Mouse (Mus musculus) midbrain, embryonic 12.5 days (tissue): ENCODE results near the gene Gm27021. TPM values are rescaled to one million over a fixed set of nuclear protein-coding genes. Genes with fewer than 3 reads are reported as not detected.

Experiments used
- ATAC-seq: fragments of 200-750 bp; cut with Nextera tagmentation; 2 replicates; pipeline ENCODE4 v1.8.0; 2017; ENCODE audit warnings: low read depth, moderate TSS enrichment, moderate library complexity; ENCODE audit not compliant: low FRiP score
- H3K27ac ChIP-seq: fragments of 300-500 bp; sonication (generic); replicated peaks from 2 replicates; pipeline ENCODE4 v1.5.1; 2016; ENCODE audit warnings: mild to moderate bottlenecking
- H3K27me3 ChIP-seq: fragments of 300-500 bp; sonication (generic); 2 replicates; pipeline ENCODE4 v1.6.1; 2016; ENCODE audit warnings: mild to moderate bottlenecking
- H3K36me3 ChIP-seq: fragments of 300-500 bp; sonication (generic); 2 replicates; pipeline ENCODE4 v1.6.1; 2016
- H3K4me1 ChIP-seq: fragments of 300-500 bp; sonication (generic); 2 replicates; pipeline ENCODE4 v1.6.1; 2016
- H3K4me2 ChIP-seq: fragments of 300-500 bp; sonication (generic); replicated peaks from 2 replicates; pipeline ENCODE4 v1.6.1; 2016; ENCODE audit warnings: mild to moderate bottlenecking, moderate library complexity
- H3K4me3 ChIP-seq: fragments of 300-500 bp; sonication (generic); 2 replicates; pipeline ENCODE4 v1.5.1; 2016; ENCODE audit warnings: mild to moderate bottlenecking
- H3K9ac ChIP-seq: fragments of 300-500 bp; sonication (generic); replicated peaks from 2 replicates; pipeline ENCODE4 v1.6.1; 2016; ENCODE audit warnings: mild to moderate bottlenecking, moderate library complexity
- H3K9me3 ChIP-seq: fragments of 300-500 bp; sonication (generic); 2 replicates; pipeline ENCODE4 v1.6.1; 2016; ENCODE audit warnings: mild to moderate bottlenecking
- WGBS: fragments of 180-500 bp; shearing (Covaris S2); methylation state at CpG from one replicate; pipeline ENCODE4 v1.1.7; 2016; 5-methylcytosine and 5-hydroxymethylcytosine counted together
- polyA plus RNA-seq: library from polyadenylated mRNA; unstranded; fragments of >200 nt; fragmentation: Nextera tagmentation; extraction: Ambion mirVana; gene quantifications from 2 replicates; pipeline ENCODE4 v1.2.1, GENCODE M21; 2016

Gm27021 gene
- polyA plus RNA-seq, 1 experiment from 2014 or later = 3.0 TPM

- Histone ChIP-seq H3K4me1 (peaks cover 18% of the 10 kb centered on the region), H3K27ac (no peak overlapping the region), H3K36me3 (no peaks in the 10 kb centered on the region), H3K9ac (no peak overlapping the region), H3K4me3 (peak overlapping the region; percentile 59), H3K9me3 (no peaks in the 10 kb centered on the region), H3K27me3 (peaks cover 65% of the 10 kb centered on the region), H3K4me2 (peak overlapping the region; percentile 98)
- 20% methylated on average over 17 of the region's 17 CpGs for WGBS
- 0 out of 2 replicates have a peak, but pooled peaks have one; percentile 45 for ATAC-seq
These were observed 34.8 kb downstream of the Gm27021 start for GRCm38 (mm10) chr8:120632969-120633664.

- WGBS = 73% methylated on average over 21 of the region's 21 CpGs
These were observed 36.2 kb downstream of the Gm27021 start for GRCm38 (mm10) chr8:120631441-120632375.

GRCm38 (mm10) chr8:120630848-120631247 is 37.0 kb downstream of the Gm27021 start:
- Histone ChIP-seq H3K9me3 (no peaks in the 10 kb centered on the region), H3K4me1 (peaks cover 18% of the 10 kb centered on the region), H3K27ac (no peak overlapping the region), H3K27me3 (peaks cover 53% of the 10 kb centered on the region), H3K4me2 (no peak overlapping the region), H3K4me3 (no peak overlapping the region), H3K9ac (no peak overlapping the region), H3K36me3 (no peaks in the 10 kb centered on the region)
- ATAC-seq = no peak
- WGBS = 61% methylated on average over 6 of the region's 6 CpGs

More at GRCm38 (mm10) chr8:120631441-120632375, 36.2 kb downstream of the Gm27021 start:
- Histone ChIP-seq H3K4me3 (no peak overlapping the region), H3K4me1 (peaks cover 18% of the 10 kb centered on the region), H3K27me3 (peaks cover 61% of the 10 kb centered on the region), H3K27ac (no peak overlapping the region), H3K4me2 (no peak overlapping the region), H3K9me3 (no peaks in the 10 kb centered on the region), H3K9ac (no peak overlapping the region), H3K36me3 (no peaks in the 10 kb centered on the region)
- ATAC-seq = no peak

- Histone ChIP-seq H3K27ac (no peak overlapping the region), H3K36me3 (no peaks in the 10 kb centered on the region), H3K4me2 (no peak overlapping the region), H3K9me3 (no peaks in the 10 kb centered on the region), H3K9ac (no peak overlapping the region), H3K4me1 (peaks cover 18% of the 10 kb centered on the region), H3K4me3 (no peak overlapping the region), H3K27me3 (peaks cover 45% of the 10 kb centered on the region)
- WGBS = 51% methylated on average over 5 of the region's 5 CpGs
- ATAC-seq = no peak
These were observed 37.8 kb downstream of the Gm27021 start for GRCm38 (mm10) chr8:120630031-120630430.

DNA sequence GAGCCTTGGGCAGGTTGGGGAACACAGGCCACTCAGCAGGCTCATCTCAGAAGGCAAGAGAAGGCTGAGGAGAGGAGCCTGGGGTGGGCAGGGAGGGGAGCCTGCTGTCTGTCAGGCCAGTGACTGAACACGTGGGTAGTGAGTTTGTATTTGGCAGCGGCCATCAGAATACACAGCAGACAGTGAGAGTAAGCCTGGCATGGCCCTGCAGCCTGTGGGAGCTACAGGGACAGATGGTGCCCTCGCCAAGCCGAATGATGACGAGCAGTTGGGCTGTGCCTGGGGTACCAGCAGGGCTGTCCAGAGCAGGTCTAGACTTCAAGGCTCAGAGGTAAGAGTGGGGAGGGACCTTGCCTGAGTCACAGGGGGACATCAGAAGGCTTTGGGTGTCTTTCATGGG is 40.6 kb downstream of the Gm27021 start:
- H3K36me3 ChIP-seq = no peaks in the 10 kb centered on the region
- no peak for ATAC-seq
- H3K27me3 ChIP-seq = peaks cover 17% of the 10 kb centered on the region
- no peaks in the 10 kb centered on the region for H3K9me3 ChIP-seq
- H3K4me1 ChIP-seq = no peaks in the 10 kb centered on the region
- H3K4me3 ChIP-seq = no peak overlapping the region
- no peak overlapping the region for H3K4me2 ChIP-seq
- WGBS = 89% methylated on average over 5 of the region's 5 CpGs
- no peak overlapping the region for H3K27ac ChIP-seq
- no peak overlapping the region for H3K9ac ChIP-seq

DNA sequence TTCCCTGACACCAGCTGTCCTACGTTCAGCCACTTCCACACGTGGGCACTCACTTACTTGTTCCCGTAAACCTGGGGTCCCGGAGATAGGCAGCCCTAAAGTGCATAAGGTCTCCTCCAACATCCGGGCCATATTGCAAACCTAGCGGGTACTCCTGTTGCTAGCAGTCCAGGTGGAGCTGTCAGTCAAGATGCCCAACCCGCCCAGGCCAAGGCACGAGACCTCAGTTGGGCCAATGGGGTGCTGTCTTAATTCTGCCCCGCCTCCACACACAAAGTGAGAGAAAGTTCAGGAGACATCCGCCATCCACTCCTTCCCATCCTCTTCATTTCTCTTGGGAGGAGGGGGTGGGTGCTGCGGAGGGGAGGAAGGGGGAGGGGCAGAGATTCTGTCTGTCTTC is 41.4 kb downstream of the Gm27021 start:
- Histone ChIP-seq H3K27ac (no peak overlapping the region), H3K27me3 (peaks cover 17% of the 10 kb centered on the region; the same call in 1 of the 2 replicates), H3K9ac (no peak overlapping the region), H3K9me3 (no peaks in the 10 kb centered on the region), H3K4me1 (peaks cover 7% of the 10 kb centered on the region; the same call in 1 of the 2 replicates), H3K36me3 (no peaks in the 10 kb centered on the region), H3K4me2 (no peak overlapping the region), H3K4me3 (no peak overlapping the region)
- no peak for ATAC-seq
- WGBS = 78% methylated on average over 11 of the region's 11 CpGs

- Histone ChIP-seq H3K36me3 (no peaks in the 10 kb centered on the region), H3K4me2 (no peak overlapping the region), H3K9ac (no peak overlapping the region), H3K27me3 (0 out of 2 replicates have a peak, but pooled peaks cover 5% of the 10 kb centered on the region), H3K27ac (no peak overlapping the region), H3K9me3 (no peaks in the 10 kb centered on the region), H3K4me1 (peaks cover 13% of the 10 kb centered on the region; the same call in 1 of the 2 replicates), H3K4me3 (no peak overlapping the region)
- WGBS = 13% methylated on average over 2 of the region's 2 CpGs
- no peak for ATAC-seq
These were observed 44.3 kb downstream of the Gm27021 start for GRCm38 (mm10) chr8:120623608-120624007.

- Histone ChIP-seq H3K4me1 (peaks cover 27% of the 10 kb centered on the region), H3K4me3 (no peak overlapping the region), H3K36me3 (no peaks in the 10 kb centered on the region), H3K27ac (no peak overlapping the region), H3K27me3 (0 out of 2 replicates have a peak, but pooled peaks cover 5% of the 10 kb centered on the region), H3K9me3 (no peaks in the 10 kb centered on the region), H3K4me2 (no peak overlapping the region), H3K9ac (no peak overlapping the region)
- 55% methylated on average over 14 of the region's 14 CpGs for WGBS
- ATAC-seq = no peak
These were observed 45.7 kb downstream of the Gm27021 start for GRCm38 (mm10) chr8:120622161-120622560.

GRCm38 (mm10) chr8:120620441-120620840 is 47.4 kb downstream of the Gm27021 start:
- WGBS = 47% methylated on average over 7 of the region's 7 CpGs
- Histone ChIP-seq H3K4me1 (peaks cover 39% of the 10 kb centered on the region), H3K4me3 (no peak overlapping the region), H3K27ac (no peak overlapping the region), H3K36me3 (no peaks in the 10 kb centered on the region), H3K9ac (no peak overlapping the region), H3K4me2 (no peak overlapping the region), H3K27me3 (0 out of 2 replicates have a peak, but pooled peaks cover 5% of the 10 kb centered on the region), H3K9me3 (no peaks in the 10 kb centered on the region)
- ATAC-seq = no peak

DNA sequence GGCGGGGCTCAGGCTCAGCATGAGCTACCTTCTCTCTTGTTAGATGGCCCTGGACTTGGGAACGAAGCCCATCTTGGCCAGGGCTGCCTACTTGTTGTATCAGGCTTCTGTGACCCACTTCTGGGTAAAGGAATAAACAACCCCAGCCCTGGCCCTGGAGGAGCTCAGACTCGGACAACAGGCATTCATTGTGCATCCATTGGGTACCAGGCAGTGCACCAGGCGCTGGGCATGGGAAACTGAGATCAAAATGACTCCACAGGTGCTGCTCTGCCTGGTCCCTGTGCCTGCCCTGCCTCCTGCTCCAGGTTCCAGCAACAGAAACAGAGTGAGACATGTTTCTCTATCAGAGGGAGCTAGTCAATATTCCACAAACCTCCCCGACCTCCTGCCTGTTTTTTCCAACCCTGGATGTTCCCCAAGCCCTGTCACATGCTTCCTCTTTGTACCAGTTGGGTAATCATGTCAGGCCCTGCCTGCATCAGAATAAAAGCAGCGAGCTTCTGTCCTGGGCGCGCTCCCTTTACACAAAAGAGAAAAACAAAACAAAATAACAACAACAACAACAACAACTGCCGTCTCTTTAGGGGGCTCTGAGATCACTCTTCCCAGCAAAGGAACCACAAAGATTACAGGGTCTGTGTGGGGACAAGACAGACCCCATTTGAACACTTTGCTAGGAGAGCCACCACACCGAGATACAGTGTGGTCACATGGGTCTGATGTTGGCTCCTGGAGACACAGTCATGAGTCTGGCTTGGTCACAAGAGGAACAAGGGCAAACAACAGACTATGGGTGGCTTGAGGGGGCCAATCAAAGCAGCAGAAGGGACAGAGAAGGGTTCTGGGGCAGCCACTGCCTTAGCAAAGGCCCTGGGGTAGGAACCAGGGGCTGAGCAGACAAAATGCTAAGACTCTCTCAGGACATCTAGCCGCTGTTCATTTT is 48.4 kb downstream of the Gm27021 start:
- WGBS = 77% methylated on average over 11 of the region's 11 CpGs
- Histone ChIP-seq H3K27ac (no peak overlapping the region), H3K36me3 (no peaks in the 10 kb centered on the region), H3K9ac (no peak overlapping the region), H3K27me3 (0 out of 2 replicates have a peak, but pooled peaks cover 5% of the 10 kb centered on the region), H3K9me3 (no peaks in the 10 kb centered on the region), H3K4me2 (no peak overlapping the region), H3K4me3 (no peak overlapping the region), H3K4me1 (peaks cover 39% of the 10 kb centered on the region)
- ATAC-seq = no peak

- Histone ChIP-seq H3K27ac (peak overlapping the region; percentile 76), H3K27me3 (0 out of 2 replicates have a peak, but pooled peaks cover 5% of the 10 kb centered on the region), H3K36me3 (no peaks in the 10 kb centered on the region), H3K4me3 (no peak overlapping the region), H3K4me1 (peaks cover 39% of the 10 kb centered on the region), H3K4me2 (peak overlapping the region; percentile 32; the same call in 1 of the 2 replicates), H3K9me3 (no peaks in the 10 kb centered on the region), H3K9ac (peak overlapping the region; percentile 43; the same call in 1 of the 2 replicates)
- peak; percentile 64 for ATAC-seq
- WGBS = under 1% methylated on average over 6 of the region's 6 CpGs
These were observed 49.8 kb downstream of the Gm27021 start for GRCm38 (mm10) chr8:120618110-120618509.
